Mouse (Mus musculus) ES-CJ7 (cell line): ENCODE measurements at regions not wholly inside any gene's neighbourhood (a gene's known extent, or its start where the extent isn't known, plus 50 kb on each side); places are given as distances from the start of the nearest gene placed in this dataset.
A peak's percentile ranks its signal among the peaks of the same experiment; 100 is the strongest.

Experiments used
- DNase-seq: peaks from one replicate; pipeline ENCODE4 v3.0.0; 2011; ENCODE audit warnings: low read depth, low spot score

- DNase-seq, result peak; percentile 12
Measured at GRCm38 (mm10) chr9:61321825-61322224, 50.3 kb upstream of the Tle3 start.

- DNase-seq, result peak; percentile 8
Measured at GRCm38 (mm10) chr9:61322333-61322732, 49.8 kb upstream of the Tle3 start.
